Comparison of ENCODE assay signal across 22 mouse cellular contexts in the genomic region with DNA sequence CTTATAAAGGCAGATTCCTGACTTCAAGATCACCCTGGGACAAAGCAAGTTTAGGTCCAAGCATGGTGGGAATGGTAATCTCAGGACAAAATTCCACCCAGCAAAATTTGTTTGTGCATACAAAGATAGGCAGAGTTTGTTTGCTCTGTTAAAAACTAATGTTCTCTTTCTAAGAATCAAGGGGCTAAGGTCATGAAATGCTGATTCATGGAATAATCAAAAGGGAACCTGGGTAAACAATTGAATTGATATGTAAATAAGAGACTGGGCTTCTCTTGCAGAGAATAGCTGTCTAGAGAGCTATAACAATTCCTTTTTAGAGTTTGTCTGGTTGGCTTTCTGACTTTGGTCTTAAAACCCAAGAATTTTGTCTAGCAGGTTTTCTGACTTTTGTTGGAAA.
DNase-seq lines count a peak whose midpoint lies in the region; ATAC-seq and TF ChIP-seq lines count a peak whose summit lies in the region.
"Had no signal": no experiment of that assay in that cellular context is flagged by ENCODE, and none has a peak within 500 bp of the region (broad histone marks: within the 10 kb centered on the region; RNA-seq: fewer than 3 reads in every experiment).

No protein-coding gene starts in this region.

- H3K4me2 ChIP-seq in liver, postnatal 0 days (ENCODE audit: low read depth, low read length): no peak overlapping the region
- H3K4me2 ChIP-seq in midbrain, embryonic 11.5 days: no peak overlapping the region
- H3K4me2 ChIP-seq in midbrain, embryonic 16.5 days (ENCODE audit: low read length): no peak overlapping the region

- no peaks in the 10 kb centered on the region for H3K79me2 ChIP-seq in liver, adult 2 months (ENCODE audit: control insufficient read depth, insufficient read depth, low read length)

- ATAC-seq in liver, postnatal 0 days: no peak
- ATAC-seq in midbrain, embryonic 11.5 days (ENCODE audit: low FRiP score): no peak
- ATAC-seq in midbrain, embryonic 16.5 days: no peak
- ATAC-seq: activated CD4-positive, CD25-positive, alpha-beta regulatory T cell, adult 4 months; CD4-positive, CD25-positive, alpha-beta regulatory T cell, adult 4 months; Patski had no signal

- peak; percentile 58 for DNase-seq in liver, adult 2 months (ENCODE audit: extremely low read depth, low read depth, low spot score)
- no peak for DNase-seq in liver, postnatal 0 days
- peak; percentile 72 for DNase-seq in midbrain, embryonic 11.5 days (ENCODE audit: low spot score, missing footprints)
- peak; percentile 17 for DNase-seq in R1 (ENCODE audit: low read depth, low spot score)
- no peak for DNase-seq in heart, adult 18-20 months
- DNase-seq: adrenal gland, adult 2 months; adrenal gland, adult 8-10 months; adrenal gland, postnatal 10 days; adrenal gland, postnatal 14 days; adrenal gland, postnatal 25 days; adrenal gland, postnatal 36 days; B cell, adult 2 months; cerebellum, adult 11 months; cerebellum, adult 11-12 months; cerebellum, adult 18-20 months; cerebellum, adult 2 months had no signal

- H3K4me1 ChIP-seq in liver, adult 2 months (ENCODE audit: control insufficient read depth, insufficient read depth, low read length): peaks cover 5% of the 10 kb centered on the region; the same call in 1 of the 2 replicates
- H3K4me1 ChIP-seq in liver, postnatal 0 days (ENCODE audit: insufficient read depth): no peaks in the 10 kb centered on the region
- H3K4me1 ChIP-seq in midbrain, embryonic 11.5 days (ENCODE audit: control insufficient read depth, insufficient read depth, low read length): no peaks in the 10 kb centered on the region
- no peaks in the 10 kb centered on the region for H3K4me1 ChIP-seq in midbrain, embryonic 16.5 days (ENCODE audit: control insufficient read depth, insufficient read depth, low read length)

- H3K27me3 ChIP-seq in liver, adult 2 months (ENCODE audit: control insufficient read depth, insufficient read depth, low read length): no peaks in the 10 kb centered on the region
- H3K27me3 ChIP-seq in liver, postnatal 0 days (ENCODE audit: insufficient read depth, low read length): no peaks in the 10 kb centered on the region
- H3K27me3 ChIP-seq in midbrain, embryonic 11.5 days (ENCODE audit: control insufficient read depth, insufficient read depth, low read length): no peaks in the 10 kb centered on the region
- H3K27me3 ChIP-seq in midbrain, embryonic 16.5 days (ENCODE audit: control insufficient read depth, insufficient read depth, low read depth, low read length): no peaks in the 10 kb centered on the region
- H3K27me3 ChIP-seq: CH12.LX, Patski had no signal

- TF ChIP-seq POLR2A in liver, adult 2 months (IDR thresholded peaks at IDR 0.05; ENCODE audit: extremely low read depth, insufficient read depth, low read length): no peak

- H3K9me3 ChIP-seq in liver, postnatal 0 days (ENCODE audit: low read length): 0 out of 2 replicates have a peak, but pooled peaks cover 4% of the 10 kb centered on the region
- H3K9me3 ChIP-seq in midbrain, embryonic 11.5 days (ENCODE audit: control insufficient read depth, low read length): no peaks in the 10 kb centered on the region
- no peaks in the 10 kb centered on the region for H3K9me3 ChIP-seq in midbrain, embryonic 16.5 days (replicated peaks; ENCODE audit: control insufficient read depth, low read length, poor library complexity, severe bottlenecking)

- H3K27ac ChIP-seq in liver, adult 2 months (replicated peaks; ENCODE audit: insufficient read depth, low read depth, low read length): no peak overlapping the region
- no peak overlapping the region for H3K27ac ChIP-seq in liver, postnatal 0 days (ENCODE audit: low read depth)
- no peak overlapping the region for H3K27ac ChIP-seq in midbrain, embryonic 11.5 days (ENCODE audit: low read depth, low read length)
- no peak overlapping the region for H3K27ac ChIP-seq in midbrain, embryonic 16.5 days (ENCODE audit: low read length)

- no peak overlapping the region for H3K9ac ChIP-seq in liver, adult 2 months (ENCODE audit: low read depth, low read length)
- no peak overlapping the region for H3K9ac ChIP-seq in liver, postnatal 0 days (replicated peaks)
- H3K9ac ChIP-seq in midbrain, embryonic 11.5 days (ENCODE audit: low read length): no peak overlapping the region
- H3K9ac ChIP-seq in midbrain, embryonic 16.5 days (ENCODE audit: low read depth, low read length): no peak overlapping the region

- no peak for TF ChIP-seq CTCF in liver, adult 2 months (IDR thresholded peaks at IDR 0.05; ENCODE audit: low read depth, low read length)
- TF ChIP-seq CTCF in liver, postnatal 0 days (IDR thresholded peaks at IDR 0.05; ENCODE audit: low read depth): no peak

- TF ChIP-seq EP300 in liver, postnatal 0 days (IDR thresholded peaks at IDR 0.05; ENCODE audit: low read depth): no peak

- H3K36me3 ChIP-seq in liver, adult 2 months (ENCODE audit: control insufficient read depth, insufficient read depth, low read length): no peaks in the 10 kb centered on the region
- H3K36me3 ChIP-seq in liver, postnatal 0 days (replicated peaks; ENCODE audit: insufficient read depth, low read length): no peaks in the 10 kb centered on the region
- no peaks in the 10 kb centered on the region for H3K36me3 ChIP-seq in midbrain, embryonic 11.5 days (ENCODE audit: control insufficient read depth, insufficient read depth, low read length)
- H3K36me3 ChIP-seq in midbrain, embryonic 16.5 days (ENCODE audit: control insufficient read depth, insufficient read depth, low read length): no peaks in the 10 kb centered on the region
- H3K36me3 ChIP-seq: G1E had no signal

- H3K4me3 ChIP-seq in liver, adult 2 months (ENCODE audit: insufficient read depth, low read depth, low read length): no peak overlapping the region
- no peak overlapping the region for H3K4me3 ChIP-seq in liver, postnatal 0 days (ENCODE audit: low read depth, low read length)
- H3K4me3 ChIP-seq in midbrain, embryonic 11.5 days (ENCODE audit: low read depth, low read length): no peak overlapping the region
- H3K4me3 ChIP-seq in midbrain, embryonic 16.5 days (ENCODE audit: low read depth, low read length): no peak overlapping the region

Comparison
In these comparisons a context has a peak if more than half of its experiments do, and no peak if none do; other contexts are left out.
1. DNase-seq: peak in liver, adult 2 months (single experiment), midbrain, embryonic 11.5 days (single experiment) and R1 (single experiment); none in liver, postnatal 0 days (single experiment) and heart, adult 18-20 months (0 of 2).